Mouse (Mus musculus) kidney, postnatal 25 days (tissue): Measurements from ENCODE around the gene Tsga13.

Source experiments
- DNase-seq, 2 experiments: peaks; one replicate each; pipeline ENCODE4 v3.0.0; 2021; ENCODE audit warnings: mixed read lengths in 2 of 2

The Tsga13 gene

GRCm38 (mm10) chr6:30915473-30915872 is at the start of gene Tsga13:
Gene Tsga13 (minus strand): TSS chr6:30915573.
- DNase-seq = no peak

- peak in 1 of 2 experiments; percentile 49 for DNase-seq
Measured at GRCm38 (mm10) chr6:30958736-30959540, 43.6 kb upstream of the Tsga13 start, which contains the start of gene Klf14. Gene Klf14 (minus strand): TSS chr6:30959078.

GRCm38 (mm10) chr6:30957784-30958735 is 42.7 kb upstream of the Tsga13 start:
- DNase-seq = peak; percentile 24 to 32

- no peak for DNase-seq
Measured at GRCm38 (mm10) chr6:30939264-30939663, 23.9 kb upstream of the Tsga13 start.

GRCm38 (mm10) chr6:30922821-30923220 is 7.4 kb upstream of the Tsga13 start:
- no peak for DNase-seq

GRCm38 (mm10) chr6:30921826-30922225 is 6.5 kb upstream of the Tsga13 start:
- no peak for DNase-seq

GRCm38 (mm10) chr6:30920834-30921675 is 5.7 kb upstream of the Tsga13 start:
- DNase-seq = peak; percentile 2 to 39

GRCm38 (mm10) chr6:30907970-30908369 is 7.4 kb downstream of the Tsga13 start:
- no peak for DNase-seq

- DNase-seq = no peak
Measured at GRCm38 (mm10) chr6:30904911-30905310, 10.5 kb downstream of the Tsga13 start.

GRCm38 (mm10) chr6:30904033-30904432 is 11.3 kb downstream of the Tsga13 start:
- no peak for DNase-seq

- no peak for DNase-seq
Measured at GRCm38 (mm10) chr6:30897520-30897919, 17.9 kb downstream of the Tsga13 start.

GRCm38 (mm10) chr6:30896986-30897327 is 18.4 kb downstream of the Tsga13 start:
- DNase-seq = no peak

- peak; percentile 94 to 97 for DNase-seq
Measured at GRCm38 (mm10) chr6:30896195-30896985, 19.0 kb downstream of the Tsga13 start, which contains the start of gene Copg2. Gene Copg2 (minus strand): TSS chr6:30896794.

- DNase-seq = no peak
Measured at GRCm38 (mm10) chr6:30895819-30896194, 19.6 kb downstream of the Tsga13 start.

- DNase-seq = no peak
Measured at GRCm38 (mm10) chr6:30893081-30893480, 22.3 kb downstream of the Tsga13 start.

GRCm38 (mm10) chr6:30891761-30892160 is 23.6 kb downstream of the Tsga13 start:
- DNase-seq = no peak

GRCm38 (mm10) chr6:30884856-30885255 is 30.5 kb downstream of the Tsga13 start:
- no peak for DNase-seq

- no peak for DNase-seq
Measured at GRCm38 (mm10) chr6:30883491-30883890, 31.9 kb downstream of the Tsga13 start.

- DNase-seq = no peak
Measured at GRCm38 (mm10) chr6:30876661-30877060, 38.7 kb downstream of the Tsga13 start.

GRCm38 (mm10) chr6:30866501-30866900 is 48.9 kb downstream of the Tsga13 start:
- DNase-seq = no peak

GRCm38 (mm10) chr6:30865031-30865678 is 50.2 kb downstream of the Tsga13 start:
- no peak for DNase-seq
